In the genomic region with DNA sequence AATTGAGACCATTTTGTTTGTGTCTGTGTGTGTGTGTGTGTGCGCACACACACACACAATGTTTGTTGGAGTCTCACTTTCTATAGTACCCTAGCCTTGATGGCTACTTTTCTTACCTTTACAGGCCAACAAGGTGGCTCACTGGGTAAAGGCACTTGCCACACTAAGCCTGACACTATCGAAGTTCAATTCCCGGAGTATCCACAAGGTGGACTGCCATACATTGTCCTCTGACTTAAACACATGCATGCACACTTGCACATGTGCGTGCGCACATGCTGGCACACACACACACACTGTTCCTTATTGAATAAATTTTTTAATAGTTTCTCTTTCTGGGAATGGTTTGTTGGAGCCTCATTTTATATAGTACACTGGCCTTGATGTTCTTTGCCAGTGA, we compare ENCODE assay signal across 22 mouse cellular contexts. TPM values are rescaled to one million over a fixed set of nuclear protein-coding genes. Genes with fewer than 3 reads are reported as not detected.
A peak's percentile ranks its signal among the peaks of the same experiment; 100 is the strongest.
DNase-seq lines count a peak whose midpoint lies in the region; ATAC-seq and TF ChIP-seq lines count a peak whose summit lies in the region.
"Had no signal": no experiment of that assay in that cellular context is flagged by ENCODE, and none has a peak within 500 bp of the region (broad histone marks: within the 10 kb centered on the region; RNA-seq: fewer than 3 reads in every experiment).

No protein-coding gene starts in this region.

- DNase-seq in hindbrain, postnatal 0 days (ENCODE audit: low spot score): no peak
- DNase-seq in hindbrain, embryonic 10.5 days (ENCODE audit: low spot score): no peak
- DNase-seq in thymus, postnatal 0 days (ENCODE audit: low spot score): peak; percentile 38
- no peak for DNase-seq in thymus, adult 18-20 months
- no peak for DNase-seq in brain, embryonic 14.5 days (ENCODE audit: low read depth)
- no peak for DNase-seq in right cerebral cortex, adult 2 months (ENCODE audit: low spot score in 2 of 2)
- DNase-seq in gastrocnemius, postnatal 25 days: no peak
- DNase-seq in layer of hippocampus, postnatal 10 days (ENCODE audit: low spot score in 2 of 2): no peak
- DNase-seq: cerebellum, adult 18-20 months; kidney, adult 9 months; lung, postnatal 36 days had no signal

- H3K4me1 ChIP-seq in hindbrain, postnatal 0 days (ENCODE audit: insufficient read depth, low read length): no peaks in the 10 kb centered on the region
- H3K4me1 ChIP-seq in hindbrain, embryonic 10.5 days (replicated peaks): no peaks in the 10 kb centered on the region
- H3K4me1 ChIP-seq: midbrain, embryonic 15.5 days; neural tube, embryonic 13.5 days had no signal

- H3K9me3 ChIP-seq in hindbrain, postnatal 0 days (ENCODE audit: low read length): no peaks in the 10 kb centered on the region
- no peaks in the 10 kb centered on the region for H3K9me3 ChIP-seq in hindbrain, embryonic 10.5 days
- H3K9me3 ChIP-seq: midbrain, embryonic 15.5 days; neural tube, embryonic 13.5 days had no signal

- no peak overlapping the region for H3K9ac ChIP-seq in hindbrain, postnatal 0 days (replicated peaks; ENCODE audit: low read length)
- H3K9ac ChIP-seq: hindbrain, embryonic 14.5 days; midbrain, embryonic 15.5 days; neural tube, embryonic 13.5 days had no signal

- ATAC-seq in hindbrain, postnatal 0 days: no peak
- ATAC-seq: activated CD4-positive, CD25-positive, alpha-beta regulatory T cell, adult 4 months; midbrain, embryonic 15.5 days had no signal

- H3K27me3 ChIP-seq in hindbrain, postnatal 0 days (ENCODE audit: insufficient read depth, low read length): no peaks in the 10 kb centered on the region
- H3K27me3 ChIP-seq in hindbrain, embryonic 10.5 days (ENCODE audit: insufficient read depth, poor library complexity, severe bottlenecking): no peaks in the 10 kb centered on the region
- H3K27me3 ChIP-seq: midbrain, embryonic 15.5 days; neural tube, embryonic 13.5 days had no signal

- H3K4me2 ChIP-seq in hindbrain, postnatal 0 days (ENCODE audit: low read depth, low read length): no peak overlapping the region
- H3K4me2 ChIP-seq: hindbrain, embryonic 14.5 days; midbrain, embryonic 15.5 days; neural tube, embryonic 13.5 days had no signal

- no peak overlapping the region for H3K27ac ChIP-seq in hindbrain, postnatal 0 days
- no peak overlapping the region for H3K27ac ChIP-seq in hindbrain, embryonic 10.5 days
- H3K27ac ChIP-seq: hindbrain, embryonic 14.5 days; midbrain, embryonic 15.5 days; neural tube, embryonic 13.5 days had no signal

- 0 out of 2 replicates have a peak, but pooled peaks cover 4% of the 10 kb centered on the region for H3K36me3 ChIP-seq in hindbrain, postnatal 0 days (ENCODE audit: insufficient read depth, low read length)
- peaks cover 52% of the 10 kb centered on the region for H3K36me3 ChIP-seq in hindbrain, embryonic 10.5 days
- H3K36me3 ChIP-seq: midbrain, embryonic 15.5 days had no signal

- no peak for TF ChIP-seq POLR2A in brain, embryonic 14.5 days (IDR thresholded peaks at IDR 0.05; ENCODE audit: borderline replicate concordance, extremely low read depth, insufficient read depth, insufficient read length, poor library complexity, severe bottlenecking)

- peak; percentile 54 for TF ChIP-seq CTCF in hindbrain, postnatal 0 days (IDR thresholded peaks at IDR 0.05; ENCODE audit: low read depth)
- TF ChIP-seq CTCF in brain, embryonic 14.5 days (IDR thresholded peaks at IDR 0.05; ENCODE audit: borderline replicate concordance, extremely low read depth, insufficient read depth, insufficient read length): peak; percentile 17; the same call in 1 of the 2 replicates

- 92% methylated on average over 5 of the region's 5 CpGs for WGBS in hindbrain, postnatal 0 days
- 94% methylated on average over 5 of the region's 5 CpGs for WGBS in hindbrain, embryonic 10.5 days

- no peak overlapping the region for H3K4me3 ChIP-seq in hindbrain, postnatal 0 days (ENCODE audit: low read length)
- no peak overlapping the region for H3K4me3 ChIP-seq in hindbrain, embryonic 10.5 days
- H3K4me3 ChIP-seq: erythroblast, embryonic 14.5 days; midbrain, embryonic 15.5 days; neural tube, embryonic 13.5 days had no signal

RNA-seq across cellular contexts. Expression of a gene that starts 30.7 kb away (rescaled TPM):
- total RNA-seq in hindbrain, postnatal 0 days (2014; rRNA removed): not detected in 2 replicates
- not detected in 2 replicates for polyA plus RNA-seq in hindbrain, postnatal 0 days (2015; fragmentation: Nextera tagmentation; extraction: Ambion mirVana)
- polyA plus RNA-seq in hindbrain, embryonic 10.5 days (2016; fragmentation: Nextera tagmentation; extraction: Ambion mirVana): 0.24 TPM in 1 of 2 replicates, not detected in the other
- polyA plus RNA-seq in thymus, postnatal 0 days (2015; fragmentation: Nextera tagmentation; extraction: Ambion mirVana): 0.43 and 0.50 TPM in 2 replicates
- polyA plus RNA-seq in brain, embryonic 14.5 days (2012; rRNA removed): not detected in 2 replicates
- not detected for total RNA-seq in gastrocnemius, postnatal 25 days (2021)
- total RNA-seq in layer of hippocampus, postnatal 10 days (2021): not detected
- total RNA-seq: layer of hippocampus, adult 18-20 months; left cerebral cortex, adult 8-10 months; liver, adult 2 months had no signal
- polyA plus RNA-seq: erythroblast, embryonic 14.5 days; frontal cortex, adult 2 months; gonadal fat pad, adult 2 months; heart, embryonic 16.5 days; hindbrain, embryonic 14.5 days; liver, adult 2 months; midbrain, embryonic 15.5 days; neural tube, embryonic 13.5 days had no signal

RNA-seq across cellular contexts. Expression of a gene that starts 48.8 kb away (rescaled TPM):
- 5.1 and 5.2 TPM in 2 replicates for total RNA-seq in hindbrain, postnatal 0 days (2014; rRNA removed)
- 3.3 and 3.4 TPM in 2 replicates for polyA plus RNA-seq in hindbrain, postnatal 0 days (2015; fragmentation: Nextera tagmentation; extraction: Ambion mirVana)
- 3.5 and 4.4 TPM in 2 replicates for polyA plus RNA-seq in hindbrain, embryonic 10.5 days (2016; fragmentation: Nextera tagmentation; extraction: Ambion mirVana)
- 7.0 and 7.9 TPM in 2 replicates for polyA plus RNA-seq in thymus, postnatal 0 days (2015; fragmentation: Nextera tagmentation; extraction: Ambion mirVana)
- polyA plus RNA-seq in brain, embryonic 14.5 days (2012; rRNA removed): 0.69 and 1.8 TPM in 2 replicates
- 1 to 10 TPM; 1.5 to 1.9 TPM for total RNA-seq in gastrocnemius, postnatal 25 days (2021)
- total RNA-seq in layer of hippocampus, postnatal 10 days (2021): 1 to 10 TPM; 5.2 to 5.5 TPM

RNA-seq across cellular contexts. Expression of a gene that starts 50.0 kb away (rescaled TPM):
- 10.1 and 13.8 TPM in 2 replicates for total RNA-seq in hindbrain, postnatal 0 days (2014; rRNA removed)
- 9.7 and 11.0 TPM in 2 replicates for polyA plus RNA-seq in hindbrain, postnatal 0 days (2015; fragmentation: Nextera tagmentation; extraction: Ambion mirVana)
- polyA plus RNA-seq in hindbrain, embryonic 10.5 days (2016; fragmentation: Nextera tagmentation; extraction: Ambion mirVana): 27.6 and 33.4 TPM in 2 replicates
- polyA plus RNA-seq in thymus, postnatal 0 days (2015; fragmentation: Nextera tagmentation; extraction: Ambion mirVana): 8.4 and 11.9 TPM in 2 replicates
- polyA plus RNA-seq in brain, embryonic 14.5 days (2012; rRNA removed): 26.7 and 26.8 TPM in 2 replicates
- 1 to 10 TPM; 3.5 to 4.0 TPM for total RNA-seq in gastrocnemius, postnatal 25 days (2021)
- total RNA-seq in layer of hippocampus, postnatal 10 days (2021): 10 to 100 TPM in 1 of 2 experiments, 1 to 10 TPM in 1; 9.3 to 10.1 TPM
